Mouse (Mus musculus) MN1 (cell line): ENCODE measurements at regions not wholly inside any gene's neighbourhood (a gene's known extent, or its start where the extent isn't known, plus 50 kb on each side); places are given as distances from the start of the nearest gene placed in this dataset.
A peak's percentile ranks its signal among the peaks of the same experiment; 100 is the strongest.

ENCODE experiments used
- DNase-seq: peaks from one replicate; pipeline ENCODE4 v3.0.0-alpha.2; 2016; ENCODE audit warnings: low spot score

DNA sequence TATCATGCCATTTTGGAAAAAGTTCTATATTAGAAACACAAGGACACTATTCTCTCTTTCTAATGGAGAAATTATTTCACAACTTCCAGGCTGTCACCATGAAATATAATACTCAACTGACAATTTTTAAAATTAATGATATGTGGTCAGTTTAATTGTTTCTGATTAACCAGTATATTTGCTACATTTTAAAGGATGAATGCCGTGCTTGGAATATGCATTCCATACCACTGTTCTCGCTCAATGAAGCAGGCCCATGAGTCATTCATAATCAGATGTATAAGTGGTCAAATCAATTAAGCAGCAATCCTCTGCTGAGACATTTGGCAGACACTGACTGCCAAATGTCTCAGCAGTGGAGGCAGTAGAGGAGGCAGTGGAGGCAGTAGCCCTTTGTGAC, 283.4 kb upstream of the Gpc5 start:
- no peak for DNase-seq

DNA sequence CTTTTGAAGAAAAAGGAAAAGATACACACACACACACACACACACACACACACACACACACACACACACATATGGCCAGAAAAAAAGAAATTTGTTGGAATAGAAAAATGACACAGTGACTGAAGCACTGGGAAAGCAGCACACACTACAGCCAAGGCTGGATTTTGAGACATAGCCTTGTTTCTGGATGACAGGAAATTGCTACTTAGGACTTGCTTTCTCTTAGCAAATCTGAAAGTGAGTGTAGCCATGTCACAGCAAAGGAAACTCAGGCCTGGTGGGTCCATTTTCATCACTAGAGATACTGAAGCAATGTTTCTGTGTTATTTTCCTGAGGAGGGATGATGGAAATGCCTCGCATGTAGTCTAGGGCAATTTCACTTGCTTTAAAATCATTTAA, 271.3 kb upstream of the Gpc5 start:
- no peak for DNase-seq

DNA sequence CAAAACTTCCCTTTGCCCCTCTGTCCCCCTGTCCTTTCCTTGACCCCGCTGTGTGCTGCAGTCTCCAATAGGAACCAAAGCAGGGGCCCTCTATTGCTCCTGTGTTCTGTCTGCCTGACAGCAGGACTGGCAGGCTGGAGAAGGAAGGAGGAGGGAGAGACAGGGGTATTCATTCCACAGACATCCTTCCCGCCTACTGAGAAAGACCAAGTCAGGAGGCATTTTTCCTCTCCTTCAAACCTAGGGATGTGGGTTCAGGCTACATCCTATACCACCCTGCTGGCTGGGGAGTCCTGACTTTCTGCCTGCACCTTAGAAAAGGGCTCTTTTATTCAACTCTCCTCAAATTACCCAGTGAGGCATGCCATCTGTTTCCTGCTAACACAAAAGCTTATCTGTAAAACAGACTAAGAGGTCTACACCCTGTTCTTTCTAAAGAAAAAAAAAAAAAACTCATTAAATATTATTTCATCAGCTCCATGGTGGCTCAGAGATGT, 270.9 kb upstream of the Gpc5 start:
- DNase-seq, result no peak

DNA sequence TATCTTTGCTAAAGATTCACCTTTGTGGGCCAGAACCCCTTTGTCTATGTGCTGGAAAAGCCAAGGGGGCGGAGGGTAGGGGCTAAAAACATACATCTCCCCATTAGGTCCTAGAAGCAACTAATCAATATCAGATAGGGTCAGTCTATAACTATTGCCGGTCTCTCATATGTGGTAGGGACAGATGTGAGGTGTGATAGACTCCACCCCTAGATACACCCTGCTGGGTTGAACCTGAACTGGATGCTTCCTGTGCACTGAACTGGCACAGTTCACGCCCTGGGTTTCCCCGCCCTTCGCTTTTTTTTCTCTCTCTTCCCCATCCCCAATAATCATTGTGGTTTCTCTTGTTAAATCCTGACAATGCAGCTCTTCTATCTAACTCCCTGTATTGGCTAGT, 270.3 kb upstream of the Gpc5 start:
- no peak for DNase-seq

DNA sequence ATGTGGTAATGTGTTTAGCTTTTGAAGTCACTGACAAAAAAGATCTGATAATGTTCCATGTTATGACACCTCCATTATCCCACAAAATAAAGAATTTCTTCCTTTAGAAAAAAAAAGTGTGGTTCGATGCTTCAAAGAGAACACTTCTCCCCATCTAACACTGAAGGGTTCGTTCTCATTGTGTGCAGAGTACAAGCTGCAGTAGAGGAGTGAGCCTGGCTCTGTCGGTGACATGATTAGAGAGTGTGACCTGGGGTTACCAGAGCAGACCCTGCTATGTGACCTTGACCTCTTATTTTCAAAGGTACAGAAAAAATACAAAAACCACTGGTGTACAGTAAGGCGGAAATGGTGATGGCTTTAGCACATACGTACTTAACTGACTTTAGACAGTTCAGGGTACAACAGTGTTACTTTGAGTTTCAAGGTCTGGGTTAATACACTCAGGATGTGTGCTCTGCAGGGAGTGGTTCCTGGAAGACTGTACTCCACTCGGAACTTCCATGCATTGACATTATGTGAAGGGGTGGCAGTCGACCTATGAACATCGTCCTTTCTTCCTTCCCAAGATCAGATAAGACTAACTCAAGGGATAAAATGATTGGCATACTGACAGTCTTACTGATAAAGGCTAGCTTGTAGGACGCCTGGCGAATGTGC, 265.2 kb upstream of the Gpc5 start:
- DNase-seq, result no peak

DNA sequence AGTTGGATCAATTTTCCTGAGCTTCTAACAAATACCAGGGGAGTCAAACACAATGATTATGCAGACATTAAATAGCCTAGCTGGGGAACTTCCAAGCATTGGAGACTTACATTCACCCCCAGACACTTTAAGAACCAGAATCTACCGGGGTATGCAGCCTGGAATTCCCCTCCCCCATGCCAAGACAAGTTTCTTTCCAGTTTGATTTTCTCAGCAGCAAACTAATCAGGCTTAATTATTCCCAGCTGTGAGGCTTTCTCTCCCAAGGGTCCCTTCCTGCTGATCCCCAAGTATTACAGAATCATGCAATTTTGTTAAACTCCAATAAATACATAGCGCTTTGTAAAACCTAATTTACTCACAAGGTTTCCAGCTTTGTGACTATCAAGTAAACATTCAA, 262.7 kb upstream of the Gpc5 start:
- DNase-seq, result no peak

DNA sequence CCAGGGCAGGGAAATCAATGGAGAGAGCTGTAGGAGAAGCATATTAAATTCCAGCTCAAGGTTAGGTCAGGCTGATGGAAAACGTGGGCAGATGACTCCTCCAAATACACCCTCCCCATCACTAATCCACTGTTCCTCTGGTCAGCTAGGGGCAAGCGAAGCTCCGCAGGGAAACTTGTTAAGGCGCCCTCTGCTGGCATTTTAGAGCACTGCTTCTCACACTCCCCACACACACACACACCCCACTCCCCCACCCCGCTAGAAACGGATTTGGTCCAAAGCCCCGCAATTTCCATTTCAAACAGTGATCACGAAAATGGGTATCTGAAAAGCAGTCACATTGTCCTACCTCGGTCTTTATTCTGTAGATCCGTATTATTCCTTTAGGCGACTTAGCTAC, 259.0 kb upstream of the Gpc5 start:
- no peak for DNase-seq

DNA sequence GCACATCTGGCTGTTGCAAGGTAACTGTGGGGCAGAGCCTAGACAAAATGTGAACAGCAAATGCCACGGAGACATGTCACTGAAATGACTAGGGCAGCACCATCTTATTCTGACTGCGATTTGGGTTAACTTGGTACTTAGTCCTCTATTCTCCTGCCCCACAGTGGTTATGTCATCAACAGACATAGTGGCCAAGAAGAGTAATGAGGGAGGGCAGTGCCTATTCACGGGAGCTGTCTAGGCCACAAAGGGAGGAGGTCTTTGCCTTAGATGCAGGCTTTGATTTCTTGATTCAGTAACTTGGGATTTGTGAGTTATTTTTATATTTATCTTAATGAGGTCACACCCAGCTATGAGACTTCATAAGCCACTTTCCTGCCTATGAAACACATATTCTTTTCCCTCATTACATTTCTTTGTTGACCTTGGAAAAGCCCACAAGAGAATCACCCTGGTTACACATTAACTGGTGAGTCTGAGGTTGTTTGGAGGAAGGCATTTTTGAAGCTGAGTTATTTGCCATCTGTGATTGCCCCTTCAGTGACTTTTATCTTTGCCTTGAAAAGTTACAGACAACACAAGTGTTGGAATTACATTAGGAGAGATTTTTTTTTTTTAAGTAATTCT, 255.2 kb upstream of the Gpc5 start:
- DNase-seq, result no peak

DNA sequence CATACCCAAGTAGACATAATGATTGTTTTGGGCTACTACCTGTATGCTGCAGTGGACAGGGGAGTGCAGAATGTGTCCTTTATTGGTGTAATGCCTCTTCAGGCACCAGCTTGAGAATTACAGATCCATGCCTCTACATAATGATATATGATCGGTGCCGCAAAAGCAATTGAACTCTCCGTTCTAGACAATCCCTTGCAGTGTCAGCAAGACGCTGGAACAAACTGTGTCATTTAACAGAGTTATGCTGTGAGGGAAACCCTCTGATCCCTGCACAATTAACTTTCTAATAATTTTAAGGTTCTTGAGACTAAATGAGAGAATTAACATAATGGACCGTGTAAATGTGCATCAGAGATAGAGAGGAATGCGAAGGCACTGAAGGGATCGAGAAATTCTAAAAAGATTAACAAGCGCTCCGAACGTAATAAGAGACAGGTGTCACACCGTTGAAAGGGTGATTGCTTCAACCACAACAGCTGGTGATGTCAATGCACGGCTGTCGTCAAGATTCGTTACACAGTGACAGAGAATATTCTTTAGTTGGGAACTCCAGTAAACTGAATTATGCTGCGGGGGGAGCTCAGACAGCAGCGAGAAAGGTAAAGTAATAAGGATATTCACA, 254.3 kb upstream of the Gpc5 start:
- no peak for DNase-seq

DNA sequence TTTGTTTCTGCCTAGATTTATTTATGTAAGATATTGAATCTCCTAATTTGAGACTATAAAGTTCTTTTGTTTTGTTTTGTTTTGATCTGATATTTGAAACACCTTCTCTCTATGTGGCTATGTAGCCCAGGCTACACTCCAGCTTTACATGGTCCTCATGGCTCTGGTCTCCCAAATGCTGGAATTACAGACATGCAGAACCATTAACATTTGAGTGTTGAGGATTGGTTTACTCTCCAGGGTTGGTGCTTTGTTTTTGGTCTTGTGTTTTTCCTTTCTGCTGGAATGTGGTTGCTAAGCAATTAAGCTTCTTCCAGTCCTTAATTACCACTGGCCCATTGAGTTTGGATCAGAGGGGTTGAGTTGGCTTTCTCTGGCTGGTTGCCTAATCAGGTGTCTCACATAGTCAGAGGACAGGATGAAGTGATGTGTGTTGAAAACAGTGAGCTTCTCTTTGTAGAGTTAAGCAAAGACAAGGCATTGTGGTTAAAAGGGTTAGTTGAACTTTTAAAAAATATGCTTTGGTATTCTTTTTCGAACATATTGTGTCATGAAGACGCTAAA, 252.6 kb upstream of the Gpc5 start:
- DNase-seq, result no peak

DNA sequence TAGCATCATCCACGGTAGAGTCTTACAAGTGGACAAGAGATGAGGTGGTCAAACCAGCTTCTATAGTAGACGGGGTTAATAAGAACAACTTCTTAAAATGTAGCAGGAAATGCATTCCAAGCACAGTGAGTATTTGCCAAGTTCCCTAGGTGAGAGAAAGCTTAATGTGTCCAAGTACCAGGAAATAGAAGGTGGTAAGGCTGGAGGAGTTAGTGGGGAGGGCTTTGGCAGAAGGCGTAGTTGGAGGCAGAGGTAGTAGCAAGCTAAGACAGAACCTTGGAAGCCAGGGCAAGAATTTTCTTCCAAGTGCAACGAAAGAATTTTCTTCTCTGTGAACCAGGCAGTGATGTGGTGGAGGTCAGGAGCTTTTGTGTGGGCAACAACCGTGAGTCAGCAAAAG, 251.2 kb upstream of the Gpc5 start:
- DNase-seq, result no peak

DNA sequence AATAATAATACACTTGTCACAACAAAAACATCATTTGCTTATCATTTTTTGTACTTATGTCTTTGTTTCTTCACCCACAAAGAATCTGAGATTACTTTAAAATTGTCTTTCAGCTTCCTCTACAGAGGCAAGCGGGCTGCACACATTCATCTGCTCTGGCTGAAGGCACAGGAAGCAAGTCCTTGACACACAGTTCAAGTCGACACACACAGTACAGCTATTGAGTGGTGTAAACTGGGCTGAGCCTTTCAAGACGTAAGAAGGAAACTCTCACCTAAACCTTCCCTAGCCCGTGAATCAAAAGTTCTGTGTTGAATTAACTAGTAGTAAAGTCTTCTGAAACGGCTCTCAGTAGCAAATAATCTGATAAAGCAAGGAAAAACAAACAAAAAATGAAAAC, 250.5 kb upstream of the Gpc5 start:
- DNase-seq, result no peak

DNA sequence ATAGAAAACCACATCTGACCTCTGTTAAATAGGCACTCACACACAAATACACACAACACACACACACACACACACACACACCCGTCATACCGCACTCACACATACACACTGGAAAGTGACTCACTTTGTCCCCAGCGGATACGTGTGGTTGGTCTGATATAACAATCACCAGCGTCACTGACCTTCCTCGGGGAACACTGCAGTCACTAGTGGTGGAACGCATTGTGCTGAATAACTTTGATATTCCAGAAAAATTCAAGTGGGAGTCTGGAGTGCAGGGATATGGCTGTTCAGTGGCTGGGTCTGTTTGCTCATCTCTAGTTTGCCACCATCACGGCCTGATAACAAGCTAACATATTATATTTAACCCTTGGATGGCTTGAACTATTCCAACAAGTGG, 249.7 kb upstream of the Gpc5 start:
- no peak for DNase-seq

DNA sequence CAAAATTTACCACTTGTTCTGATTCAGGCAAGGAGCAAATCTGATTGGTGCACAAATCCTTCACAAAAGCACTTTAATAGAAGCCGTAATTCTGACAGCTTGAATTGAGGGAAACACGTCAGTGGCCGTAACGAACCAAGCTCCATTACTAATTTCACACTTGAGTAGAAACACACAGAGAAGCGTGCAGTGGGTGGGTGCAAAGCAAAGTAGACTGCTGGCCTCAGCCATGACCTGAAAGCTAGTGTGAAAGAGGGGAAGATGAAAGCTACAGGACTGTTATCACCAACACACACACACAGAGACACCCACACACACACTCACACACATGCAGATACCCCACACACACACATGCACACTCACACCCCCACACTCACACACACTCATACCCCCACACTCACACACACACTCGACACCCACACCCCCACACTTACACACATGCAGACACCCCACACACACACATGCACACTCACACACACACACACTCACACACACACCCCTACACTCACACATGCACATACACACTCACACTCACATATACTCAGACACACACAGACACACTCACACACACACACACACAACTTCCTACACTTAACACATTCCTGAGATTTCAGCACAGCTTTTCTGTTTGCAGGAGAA, 248.8 kb upstream of the Gpc5 start:
- no peak for DNase-seq

DNA sequence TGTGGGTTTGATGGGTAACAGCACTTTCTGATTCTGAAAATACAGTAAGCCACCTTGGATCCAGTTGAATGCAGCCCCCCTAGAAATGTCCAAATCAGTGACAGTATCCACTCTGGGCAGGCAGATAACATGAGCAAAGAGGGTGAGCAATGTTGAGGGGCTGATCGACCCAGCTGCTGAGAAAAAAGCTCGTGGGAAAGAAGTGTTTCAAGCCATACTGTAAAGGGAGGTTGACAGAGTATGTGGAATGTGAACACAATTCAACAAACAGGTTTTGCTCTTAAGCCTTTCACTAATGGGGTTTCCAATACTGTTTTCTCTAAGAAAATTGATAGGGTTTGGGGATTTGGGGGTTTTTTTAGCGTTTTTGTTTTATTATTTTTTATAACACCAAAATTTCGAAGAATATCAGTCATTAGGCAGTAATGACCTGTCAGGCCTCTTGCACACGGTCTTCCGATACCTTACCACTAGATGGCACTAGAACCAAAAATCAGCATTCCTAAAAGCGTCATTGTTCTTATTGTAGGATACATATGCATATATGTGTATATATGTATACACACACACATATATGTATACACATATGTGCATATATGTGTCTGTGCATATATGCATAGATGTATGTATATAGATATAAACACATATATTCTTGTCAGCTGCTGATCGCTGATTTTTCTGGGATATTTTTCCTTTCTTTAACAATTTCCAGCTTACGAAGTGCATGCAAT, 237.5 kb upstream of the Gpc5 start:
- peak; percentile 9 for DNase-seq

DNA sequence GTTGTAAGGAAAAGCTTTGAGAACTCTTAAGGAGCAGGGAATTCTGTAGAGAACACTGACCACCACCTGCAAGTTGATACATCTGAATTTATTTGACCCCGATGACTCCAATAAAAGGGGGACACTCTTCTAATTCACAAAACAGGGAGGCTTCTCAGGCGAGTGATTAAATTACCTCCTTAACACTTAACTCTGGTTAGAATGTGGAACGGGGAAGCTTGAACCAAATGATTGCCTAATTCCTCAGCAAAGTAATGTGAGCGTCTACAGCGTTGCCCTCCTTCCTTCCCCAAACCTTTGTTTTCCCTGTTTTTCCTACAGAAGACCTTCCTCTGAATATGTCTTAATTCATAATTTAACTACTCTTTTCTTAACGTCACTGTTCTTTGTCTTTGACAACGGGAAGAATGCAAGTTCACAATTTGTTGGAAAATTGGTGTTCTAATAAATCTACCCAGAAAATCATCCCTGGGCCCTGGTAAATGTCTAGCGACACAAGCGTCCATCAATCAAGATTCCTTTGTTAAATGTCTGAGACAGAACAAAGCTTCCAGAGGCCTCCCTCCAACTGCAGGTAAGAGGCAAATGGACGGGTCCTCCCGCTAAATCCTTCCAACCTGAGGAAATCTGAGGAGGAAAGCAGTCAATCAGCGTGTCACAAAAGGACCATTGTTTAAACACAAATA, 236.8 kb upstream of the Gpc5 start:
- no peak for DNase-seq

DNA sequence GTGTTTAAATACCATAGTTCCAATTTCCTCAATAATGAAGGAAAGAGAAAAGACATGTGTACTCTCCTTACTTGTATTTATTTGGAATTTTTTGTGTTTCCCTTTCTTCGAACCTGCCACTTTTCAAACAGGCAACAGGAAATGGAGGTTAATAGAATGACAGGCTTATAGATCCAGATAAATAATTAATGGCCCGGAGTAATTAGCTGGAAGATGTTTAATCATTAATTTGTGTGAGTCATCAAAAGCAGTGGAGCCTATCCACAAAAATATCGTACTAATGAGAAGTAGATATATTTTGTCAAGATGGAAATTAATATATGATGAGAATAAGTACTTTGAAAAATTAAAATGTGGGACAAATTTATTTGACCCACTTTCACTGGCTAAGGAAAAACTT, 236.3 kb upstream of the Gpc5 start:
- no peak for DNase-seq

DNA sequence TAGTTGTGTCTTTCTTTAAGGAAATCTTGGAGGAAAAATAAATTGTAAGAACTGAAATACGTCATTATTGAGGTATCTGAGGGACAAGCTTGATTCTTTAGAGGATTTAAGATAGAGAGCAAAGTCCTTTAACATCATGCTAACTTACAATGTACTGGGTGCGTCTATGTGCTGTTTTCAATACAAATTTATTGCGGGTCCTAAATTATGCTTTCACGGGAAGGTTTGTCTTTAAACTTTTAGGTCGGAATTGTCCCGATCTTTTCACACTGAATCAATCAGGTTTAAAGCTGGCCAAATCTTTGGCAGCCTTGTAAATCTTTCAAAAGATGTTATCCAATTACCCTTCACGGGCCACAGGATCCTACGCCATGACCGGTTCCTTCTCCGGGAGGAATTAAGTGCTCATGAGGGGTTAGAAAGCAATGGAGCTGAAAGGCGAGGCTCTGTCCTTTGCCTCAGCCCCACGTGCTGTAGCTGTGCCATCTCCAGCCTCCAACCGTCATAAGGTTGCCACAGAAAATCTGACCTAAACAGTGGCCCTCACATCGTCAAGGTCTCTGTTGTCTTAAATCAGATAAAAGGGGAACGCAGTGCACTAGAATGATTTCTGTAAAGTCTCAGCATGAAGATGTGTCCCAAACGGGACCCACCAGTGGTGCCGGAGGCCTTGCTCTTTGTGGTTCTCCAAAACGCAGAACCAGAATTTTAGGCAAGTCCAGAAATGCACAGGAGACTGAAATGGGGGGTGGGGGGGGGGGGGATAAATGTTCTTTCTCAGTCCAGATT, 235.6 kb upstream of the Gpc5 start:
- no peak for DNase-seq

DNA sequence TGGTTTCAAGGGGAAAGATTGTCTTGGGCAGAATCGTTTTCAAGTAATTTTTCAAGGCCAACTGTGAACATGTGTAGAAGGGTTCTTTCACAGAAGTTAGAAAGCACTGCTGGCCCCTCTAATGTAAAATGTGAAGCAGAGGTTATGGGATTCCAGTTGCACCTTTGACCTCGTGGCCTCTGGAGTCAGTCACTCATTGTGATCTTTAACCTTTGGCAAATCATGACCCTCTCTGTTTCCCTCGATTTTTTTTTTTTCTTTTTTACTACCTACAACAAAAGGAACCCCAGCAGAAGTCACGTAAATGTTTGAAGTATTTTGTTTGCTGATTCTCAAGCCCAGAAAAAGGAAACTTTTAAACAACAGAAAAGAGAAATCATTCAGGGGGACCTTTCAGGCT, 234.8 kb upstream of the Gpc5 start:
- DNase-seq, result no peak

DNA sequence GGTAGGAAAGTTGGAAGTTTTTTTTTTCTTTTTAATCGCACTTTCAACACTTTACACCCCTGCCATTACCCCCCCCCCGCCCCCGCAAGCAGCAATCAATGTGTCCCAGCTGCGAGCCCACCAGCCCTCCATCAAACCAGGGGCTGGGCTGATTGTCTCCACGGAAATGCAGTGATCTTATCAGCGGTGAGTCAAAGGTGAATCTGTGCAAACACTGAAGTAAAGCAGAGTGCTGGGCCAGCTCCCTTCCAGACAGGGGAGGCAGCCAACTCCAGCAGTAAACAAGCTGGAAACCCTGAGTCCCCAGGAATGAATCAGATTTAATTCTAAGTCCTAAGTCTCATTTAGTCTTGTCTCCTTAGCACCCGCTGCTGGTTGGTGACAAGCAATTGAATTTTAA, 234.3 kb upstream of the Gpc5 start:
- no peak for DNase-seq

DNA sequence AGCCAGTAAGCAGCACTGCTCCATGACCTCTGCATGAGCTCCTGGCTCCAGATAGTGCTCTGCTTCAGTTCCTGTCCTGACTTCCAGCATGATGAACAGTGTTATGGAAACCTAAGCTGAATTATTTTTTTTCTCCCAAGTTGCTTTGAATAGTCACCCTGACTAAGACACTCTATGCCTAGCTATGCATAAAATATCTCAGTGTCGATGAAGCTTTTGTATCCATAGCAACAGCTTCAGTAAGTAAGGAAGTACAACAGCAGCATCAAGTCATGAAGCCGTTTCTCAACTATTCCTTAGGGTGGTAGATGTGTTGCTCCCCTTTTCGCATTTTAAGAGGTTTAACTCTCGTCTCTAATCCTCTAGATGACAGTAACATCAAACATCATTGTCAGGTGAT, 228.4 kb upstream of the Gpc5 start:
- DNase-seq, result no peak
